Mouse (Mus musculus) kidney, adult 2 months (tissue): ENCODE results near the gene Thegl. TPM values are rescaled to one million over a fixed set of nuclear protein-coding genes. Genes with fewer than 3 reads are reported as not detected.

Source experiments
- DNase-seq: peaks from one replicate; pipeline ENCODE4 v3.0.0; 2021
- H3K27ac ChIP-seq: fragments of 200-500 bp; 2 replicates; pipeline ENCODE4 v1.5.1; 2012; ENCODE audit warnings: low read depth, low read length, control low read depth, inconsistent platforms; ENCODE audit not compliant: insufficient read depth
- H3K27me3 ChIP-seq: fragments of 200-500 bp; replicated peaks from 2 replicates; pipeline ENCODE4 v1.6.1; 2012; ENCODE audit warnings: mild to moderate bottlenecking, moderate library complexity, low read length, inconsistent platforms; ENCODE audit not compliant: control insufficient read depth, insufficient read depth
- H3K36me3 ChIP-seq: fragments of 200-500 bp; 2 replicates; pipeline ENCODE4 v1.6.1; 2012; ENCODE audit warnings: mild to moderate bottlenecking, moderate library complexity, low read length, inconsistent platforms; ENCODE audit not compliant: control insufficient read depth, insufficient read depth
- H3K4me1 ChIP-seq: fragments of 200-500 bp; 2 replicates; pipeline ENCODE4 v1.6.1; 2011; ENCODE audit warnings: low read length; ENCODE audit not compliant: control insufficient read depth, insufficient read depth
- H3K4me3 ChIP-seq: fragments of 200-500 bp; 2 replicates; pipeline ENCODE4 v1.5.1; 2011; ENCODE audit warnings: mild to moderate bottlenecking, low read depth, low read length, control low read depth; ENCODE audit not compliant: insufficient read depth
- CTCF ChIP-seq: fragments of 200-500 bp; conservative IDR thresholded peaks from 2 replicates; pipeline ENCODE4 v1.5.1; 2011; ENCODE audit warnings: low read depth, mild to moderate bottlenecking, control low read depth, low read length, moderate library complexity, mixed read lengths; ENCODE audit not compliant: insufficient read depth, insufficient read length
- POLR2A ChIP-seq: fragments of 200-500 bp; IDR thresholded peaks from one replicate; pipeline ENCODE4 v1.6.1; 2011; ENCODE audit warnings: low read depth, low read length, control low read depth
- WGBS: fragments of 180-500 bp; shearing (Covaris S2); methylation state at CpG from one replicate; pipeline ENCODE4 v1.1.7; 2018; 5-methylcytosine and 5-hydroxymethylcytosine counted together
- polyA plus RNA-seq: library from polyadenylated mRNA; depleted of rRNA; stranded (reverse); fragments of >200 nt; gene quantifications from 2 replicates; pipeline ENCODE4 v1.2.3, GENCODE M21; 2012

Gene Thegl
- polyA plus RNA-seq, 1 experiment = not detected

DNA sequence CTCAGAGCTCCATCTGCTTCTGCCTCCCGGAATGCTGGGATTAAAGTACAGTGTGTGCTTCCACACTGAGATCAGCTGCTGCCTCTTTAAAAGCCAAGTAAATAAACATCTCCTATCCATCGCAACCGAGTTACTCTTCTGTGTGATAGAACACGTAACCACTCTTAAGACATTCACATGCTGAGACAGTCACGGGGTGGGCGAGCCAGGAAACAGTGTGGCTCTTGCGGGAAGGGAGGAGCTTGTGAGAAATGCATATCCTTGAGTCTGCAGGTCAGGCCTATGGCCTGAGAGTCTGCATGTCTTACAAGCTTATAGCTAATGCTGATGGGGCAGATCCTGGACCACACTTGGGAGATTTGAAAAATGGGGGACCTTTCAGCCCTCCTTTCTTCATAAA is 70.7 kb downstream of the Thegl start:
- H3K36me3 ChIP-seq = no peaks in the 10 kb centered on the region
- no peak overlapping the region for H3K27ac ChIP-seq
- no peaks in the 10 kb centered on the region for H3K27me3 ChIP-seq
- TF ChIP-seq CTCF (no peak), POLR2A (no peak)
- no peak for DNase-seq
- no peaks in the 10 kb centered on the region for H3K4me1 ChIP-seq
- no peak overlapping the region for H3K4me3 ChIP-seq
- WGBS = 90% methylated on average over 7 of the region's 7 CpGs

DNA sequence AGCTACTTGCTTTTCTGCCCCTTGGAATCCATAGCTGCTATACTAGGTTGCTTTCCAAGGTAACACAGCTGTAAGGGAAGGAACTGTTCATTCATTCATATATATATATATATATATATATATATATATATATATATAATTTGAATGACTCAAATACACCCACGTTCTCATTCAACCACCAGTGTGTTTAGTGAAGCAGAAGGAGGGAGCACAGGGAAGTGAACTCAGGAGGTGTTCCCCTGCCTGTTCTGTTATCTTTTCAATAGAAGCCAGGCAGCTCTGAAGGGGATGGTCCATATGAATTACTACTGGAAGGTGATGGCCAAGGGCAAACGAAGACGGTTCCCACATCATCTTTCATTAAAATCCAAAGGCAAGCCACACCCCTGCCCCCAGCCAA is 71.3 kb downstream of the Thegl start:
- TF ChIP-seq CTCF (no peak), POLR2A (no peak)
- no peak overlapping the region for H3K4me3 ChIP-seq
- no peaks in the 10 kb centered on the region for H3K27me3 ChIP-seq
- no peaks in the 10 kb centered on the region for H3K36me3 ChIP-seq
- DNase-seq = no peak
- H3K4me1 ChIP-seq = no peaks in the 10 kb centered on the region
- H3K27ac ChIP-seq = no peak overlapping the region
- 64% methylated on average over 3 of the region's 3 CpGs for WGBS

DNA sequence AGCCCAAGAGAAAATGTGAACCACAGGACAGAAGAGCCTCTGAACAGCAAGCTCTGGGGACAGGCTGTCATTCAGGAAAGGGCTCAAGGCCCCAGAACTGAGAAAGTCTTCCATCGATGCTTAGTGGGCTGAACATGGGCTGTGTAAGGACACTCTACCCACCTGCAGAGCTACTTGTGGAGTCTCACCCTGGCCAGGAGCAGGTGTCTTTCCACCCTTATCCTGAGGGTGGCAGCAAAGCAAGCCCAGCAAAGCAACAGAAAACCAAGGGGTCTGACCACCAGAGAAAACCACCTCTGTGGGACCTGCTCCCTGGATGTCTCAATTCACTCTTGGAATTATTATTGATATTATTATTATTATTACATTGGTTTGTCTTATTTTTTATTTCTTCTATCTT is 73.5 kb downstream of the Thegl start:
- no peaks in the 10 kb centered on the region for H3K27me3 ChIP-seq
- H3K4me3 ChIP-seq = no peak overlapping the region
- no peaks in the 10 kb centered on the region for H3K36me3 ChIP-seq
- 42% methylated on average over 1 of the region's 1 CpGs for WGBS
- TF ChIP-seq POLR2A (no peak), CTCF (peak; percentile 80)
- no peak overlapping the region for H3K27ac ChIP-seq
- no peaks in the 10 kb centered on the region for H3K4me1 ChIP-seq
- DNase-seq = peak; percentile 41

DNA sequence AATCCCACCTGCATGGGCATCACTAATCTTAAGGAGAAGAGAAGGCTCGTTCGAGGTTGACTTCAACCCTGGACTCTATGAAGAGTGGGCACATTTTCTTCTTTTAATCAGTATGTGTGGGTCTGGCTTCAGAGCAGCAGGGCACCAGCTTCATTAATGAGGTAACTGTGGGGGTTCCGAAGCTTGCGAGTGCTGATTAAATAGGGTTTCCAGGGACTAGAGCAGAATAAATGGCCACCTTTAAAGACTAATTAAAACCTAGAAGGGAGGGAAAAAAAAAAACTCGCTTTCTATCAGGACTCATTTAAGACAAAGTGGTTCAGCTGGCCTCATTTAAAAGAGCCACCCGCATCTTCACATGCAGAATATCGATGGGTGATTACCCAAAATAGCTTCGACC is 74.1 kb downstream of the Thegl start:
- no peak for DNase-seq
- Histone ChIP-seq H3K27me3 (no peaks in the 10 kb centered on the region), H3K36me3 (no peaks in the 10 kb centered on the region), H3K4me1 (no peaks in the 10 kb centered on the region), H3K4me3 (no peak overlapping the region), H3K27ac (no peak overlapping the region)
- no peak for TF ChIP-seq POLR2A
- 87% methylated on average over 8 of the region's 8 CpGs for WGBS

DNA sequence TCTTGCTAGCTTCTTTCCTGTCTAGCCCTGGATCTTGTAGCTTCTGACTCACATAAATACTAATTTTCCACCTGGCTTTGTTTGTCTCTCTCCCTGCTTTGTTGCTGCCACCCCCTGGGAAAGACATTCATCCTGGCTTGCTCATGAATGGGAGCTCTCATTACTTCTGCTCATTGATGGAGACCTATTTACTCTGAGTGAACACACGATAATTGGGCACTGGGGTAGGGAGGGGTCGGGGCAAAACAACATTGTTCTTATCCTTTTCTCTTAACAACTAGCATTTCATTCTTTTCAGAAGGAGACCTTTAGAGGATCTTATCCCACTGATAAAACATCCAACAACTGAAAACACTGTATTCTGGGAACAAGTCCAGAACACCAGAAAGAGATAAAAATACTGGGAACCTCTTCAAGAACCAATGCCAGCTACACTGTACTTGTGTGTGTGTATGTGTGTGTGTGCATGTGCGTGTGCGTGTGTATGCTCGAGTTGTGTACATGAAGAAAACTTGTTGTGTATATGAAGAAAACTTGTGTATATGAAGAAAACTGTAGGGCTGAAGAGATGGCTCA is 74.8 kb downstream of the Thegl start:
- Histone ChIP-seq H3K4me3 (no peak overlapping the region), H3K27ac (no peak overlapping the region), H3K4me1 (no peaks in the 10 kb centered on the region), H3K27me3 (no peaks in the 10 kb centered on the region), H3K36me3 (no peaks in the 10 kb centered on the region)
- no peak for DNase-seq
- TF ChIP-seq CTCF (no peak), POLR2A (no peak)
- 65% methylated on average over 5 of the region's 5 CpGs for WGBS

DNA sequence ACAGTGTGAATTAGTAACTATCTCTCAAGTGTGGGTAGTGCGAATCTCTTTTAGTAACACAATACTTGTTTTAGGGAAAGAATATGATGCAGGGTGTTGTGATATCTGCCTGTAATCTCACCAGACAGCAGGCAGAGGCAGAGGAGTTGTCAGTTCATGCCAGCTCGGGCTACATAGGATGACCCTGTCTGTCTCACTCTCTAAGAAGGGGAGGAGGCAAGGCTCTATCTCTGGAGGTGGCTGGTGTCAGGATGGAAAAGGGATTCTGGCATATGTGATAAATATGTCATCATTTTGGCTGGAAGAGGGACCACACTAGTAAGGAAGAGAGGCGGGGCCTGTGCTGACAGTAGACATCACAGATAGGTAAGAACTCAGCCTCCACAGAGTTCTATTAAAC is 76.1 kb downstream of the Thegl start:
- 82% methylated on average over 3 of the region's 3 CpGs for WGBS

DNA sequence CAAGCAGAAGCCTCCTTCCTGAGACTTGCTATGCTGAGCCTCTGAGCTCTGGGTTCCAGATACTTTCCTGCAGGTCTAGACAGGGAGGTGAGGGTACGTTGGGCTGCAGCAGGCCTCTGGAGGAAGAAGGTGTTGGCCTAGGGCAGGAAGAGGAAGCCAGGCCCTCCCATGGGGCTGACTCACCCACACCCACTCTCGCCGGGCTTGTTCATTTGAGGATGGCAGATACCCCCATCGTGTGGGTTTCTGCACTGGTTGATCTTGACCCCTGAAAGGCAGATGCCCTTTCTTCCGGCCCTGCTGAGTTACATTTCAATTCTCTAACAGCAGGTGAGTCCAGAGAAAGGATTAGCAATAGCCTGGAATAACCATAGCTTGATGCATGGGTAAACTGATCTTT is 76.7 kb downstream of the Thegl start:
- Histone ChIP-seq H3K4me3 (no peak overlapping the region), H3K27me3 (no peaks in the 10 kb centered on the region), H3K36me3 (no peaks in the 10 kb centered on the region), H3K4me1 (no peaks in the 10 kb centered on the region), H3K27ac (no peak overlapping the region)
- DNase-seq = no peak
- no peak for TF ChIP-seq POLR2A
- no peak for TF ChIP-seq CTCF
- 54% methylated on average over 5 of the region's 5 CpGs for WGBS

More for the DNA sequence above, 76.1 kb downstream of the Thegl start:
- DNase-seq = no peak
- Histone ChIP-seq H3K36me3 (no peaks in the 10 kb centered on the region), H3K27ac (no peak overlapping the region), H3K4me1 (no peaks in the 10 kb centered on the region), H3K27me3 (no peaks in the 10 kb centered on the region), H3K4me3 (no peak overlapping the region)
- TF ChIP-seq CTCF = no peak
- TF ChIP-seq POLR2A = no peak

DNA sequence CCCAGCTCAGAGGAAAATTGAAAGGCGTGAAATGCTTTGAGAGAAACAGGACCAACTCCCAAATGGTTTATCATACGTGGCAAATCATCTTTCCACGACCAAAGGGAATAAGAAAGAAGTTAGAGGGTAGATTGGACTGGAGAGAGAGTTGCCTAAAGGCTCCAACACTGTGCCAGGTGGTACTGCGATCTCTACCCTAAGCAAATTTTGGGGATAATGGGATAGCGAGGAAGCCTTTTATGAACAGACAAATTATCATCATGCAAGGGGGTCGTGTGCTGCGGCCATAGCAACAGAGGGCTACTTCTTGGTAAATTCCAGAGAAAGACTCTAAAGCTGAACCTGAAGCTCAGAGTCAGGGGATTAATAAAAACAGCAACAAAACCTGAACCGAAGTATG is 78.1 kb downstream of the Thegl start:
- H3K27ac ChIP-seq = no peak overlapping the region
- 0 out of 2 replicates have a peak overlapping the region, but pooled peaks have one; percentile 37 for H3K4me3 ChIP-seq
- no peak for DNase-seq
- no peaks in the 10 kb centered on the region for H3K36me3 ChIP-seq
- 55% methylated on average over 8 of the region's 8 CpGs for WGBS
- TF ChIP-seq CTCF (no peak), POLR2A (no peak)
- no peaks in the 10 kb centered on the region for H3K27me3 ChIP-seq
- no peaks in the 10 kb centered on the region for H3K4me1 ChIP-seq
